Mouse (Mus musculus) kidney, postnatal 0 days (tissue): ENCODE measurements around the gene Atf4. TPM values are rescaled to one million over a fixed set of nuclear protein-coding genes. Genes with fewer than 3 reads are reported as not detected.

ENCODE experiments used
- ATAC-seq: fragments of 200-750 bp; cut with Nextera tagmentation; replicated peaks from 2 replicates; pipeline ENCODE4 v1.8.0; 2017; ENCODE audit warnings: low read depth, moderate number of reproducible peaks, moderate TSS enrichment, moderate library complexity; ENCODE audit not compliant: low FRiP score
- DNase-seq: peaks from one replicate; pipeline ENCODE4 v3.0.0-alpha.2; 2016; ENCODE audit warnings: low spot score
- H3K27ac ChIP-seq: fragments of 300-500 bp; sonication (generic); 2 replicates; pipeline ENCODE4 v1.5.1; 2014; ENCODE audit warnings: mild to moderate bottlenecking
- H3K27me3 ChIP-seq: fragments of 300-500 bp; sonication (generic); 2 replicates; pipeline ENCODE4 v1.6.1; 2014; ENCODE audit warnings: low read length, mixed read lengths; ENCODE audit not compliant: insufficient read depth
- H3K36me3 ChIP-seq: fragments of 300-500 bp; sonication (generic); 2 replicates; pipeline ENCODE4 v1.6.1; 2014; ENCODE audit warnings: low read length, mixed read lengths; ENCODE audit not compliant: insufficient read depth
- H3K4me1 ChIP-seq: fragments of 300-500 bp; sonication (generic); replicated peaks from 2 replicates; pipeline ENCODE4 v1.6.1; 2014; ENCODE audit warnings: antibody characterized with exemption, low read length, mixed read lengths; ENCODE audit not compliant: insufficient read depth
- H3K4me2 ChIP-seq: fragments of 300-500 bp; sonication (generic); 2 replicates; pipeline ENCODE4 v1.6.1; 2014; ENCODE audit warnings: mild to moderate bottlenecking, low read length, moderate library complexity, mixed read lengths
- H3K4me3 ChIP-seq: fragments of 300-500 bp; sonication (generic); replicated peaks from 2 replicates; pipeline ENCODE4 v1.5.1; 2014; ENCODE audit warnings: low read depth, low read length
- H3K9ac ChIP-seq: fragments of 300-500 bp; sonication (generic); 2 replicates; pipeline ENCODE4 v1.6.1; 2014; ENCODE audit warnings: low read depth, low read length
- H3K9me3 ChIP-seq: fragments of 300-500 bp; sonication (generic); replicated peaks from 2 replicates; pipeline ENCODE4 v1.6.1; 2016; ENCODE audit warnings: low read length, inconsistent platforms, mixed read lengths
- CTCF ChIP-seq: IDR thresholded peaks from 2 replicates; pipeline ENCODE4 v1.5.1; 2016; ENCODE audit warnings: antibody characterized with exemption, low read depth, mild to moderate bottlenecking, moderate library complexity
- WGBS: fragments of 180-500 bp; shearing (Covaris S2); extraction: QIAGEN DNeasy Blood & Tissue Kit; methylation state at CpG from one replicate; pipeline ENCODE4 v1.1.7; 2014; 5-methylcytosine and 5-hydroxymethylcytosine counted together
- polyA plus RNA-seq: library from polyadenylated mRNA; unstranded; fragments of >200 nt; fragmentation: Nextera tagmentation; extraction: Ambion mirVana; gene quantifications from 2 replicates; pipeline ENCODE4 v1.2.1, GENCODE M21; 2015

Atf4 gene
- polyA plus RNA-seq, 1 experiment from 2014 or later: 116 TPM

DNA sequence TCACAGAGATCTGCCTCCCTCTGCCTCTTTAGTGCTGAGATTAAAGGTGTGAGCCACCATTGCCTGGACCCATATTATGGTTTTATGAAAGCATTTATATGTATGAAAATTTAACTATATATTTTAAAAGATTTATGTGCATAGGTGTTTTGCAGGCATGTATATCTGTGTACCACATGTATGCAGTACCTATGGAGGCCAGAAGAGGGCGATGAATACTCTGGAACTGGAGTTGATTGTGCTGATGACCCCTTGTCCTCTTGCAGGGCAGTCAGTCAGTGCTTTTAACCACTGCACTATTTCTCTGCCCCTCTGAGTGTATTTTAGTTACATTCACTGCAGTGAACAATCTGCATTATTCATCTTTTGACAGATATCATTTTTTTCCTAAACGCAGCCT is 29.2 kb upstream of the Atf4 start:
- H3K9me3 ChIP-seq: no peaks in the 10 kb centered on the region
- 42% methylated on average over 2 of the region's 2 CpGs for WGBS
- H3K27ac ChIP-seq: no peak overlapping the region
- H3K9ac ChIP-seq: no peak overlapping the region
- no peak overlapping the region for H3K4me2 ChIP-seq
- peak; percentile 82 for DNase-seq
- no peaks in the 10 kb centered on the region for H3K4me1 ChIP-seq
- no peaks in the 10 kb centered on the region for H3K36me3 ChIP-seq
- no peak overlapping the region for H3K4me3 ChIP-seq
- H3K27me3 ChIP-seq: no peaks in the 10 kb centered on the region
- TF ChIP-seq CTCF: peak; percentile 83
- no peak; the same call in 1 of the 2 replicates for ATAC-seq

- Histone ChIP-seq H3K9ac (no peak overlapping the region), H3K4me3 (no peak overlapping the region), H3K27ac (no peak overlapping the region), H3K27me3 (no peaks in the 10 kb centered on the region), H3K36me3 (no peaks in the 10 kb centered on the region), H3K4me2 (no peak overlapping the region), H3K4me1 (peaks cover 4% of the 10 kb centered on the region; the same call in 1 of the 2 replicates), H3K9me3 (no peaks in the 10 kb centered on the region)
- 79% methylated on average over 17 of the region's 17 CpGs for WGBS
- ATAC-seq (no peak), DNase-seq (no peak)
- TF ChIP-seq CTCF: no peak
These were observed 26.7 kb upstream of the Atf4 start for GRCm38 (mm10) chr15:80228071-80228800.

- TF ChIP-seq CTCF: no peak
- no peak for DNase-seq
- no peak overlapping the region for H3K4me2 ChIP-seq
- no peaks in the 10 kb centered on the region for H3K9me3 ChIP-seq
- H3K36me3 ChIP-seq: peaks cover 14% of the 10 kb centered on the region; the same call in 1 of the 2 replicates
- H3K9ac ChIP-seq: no peak overlapping the region
- H3K4me3 ChIP-seq: no peak overlapping the region
- no peak overlapping the region for H3K27ac ChIP-seq
- ATAC-seq: no peak
- 75% methylated on average over 2 of the region's 2 CpGs for WGBS
- H3K27me3 ChIP-seq: no peaks in the 10 kb centered on the region
- peaks cover 7% of the 10 kb centered on the region; the same call in 1 of the 2 replicates for H3K4me1 ChIP-seq
These were observed 22.7 kb upstream of the Atf4 start for GRCm38 (mm10) chr15:80232331-80232730.

GRCm38 (mm10) chr15:80233053-80233452 is 21.9 kb upstream of the Atf4 start:
- Histone ChIP-seq H3K4me3 (no peak overlapping the region; the same call in 1 of the 2 replicates), H3K9ac (0 out of 2 replicates have a peak overlapping the region, but pooled peaks have one; percentile 13), H3K9me3 (no peaks in the 10 kb centered on the region), H3K4me2 (peak overlapping the region; percentile 56), H3K4me1 (peaks cover 7% of the 10 kb centered on the region; the same call in 1 of the 2 replicates), H3K36me3 (peaks cover 17% of the 10 kb centered on the region; the same call in 1 of the 2 replicates), H3K27me3 (no peaks in the 10 kb centered on the region), H3K27ac (peak overlapping the region; percentile 70)
- WGBS: 33% methylated on average over 4 of the region's 4 CpGs
- ATAC-seq (no peak), DNase-seq (no peak)
- TF ChIP-seq CTCF: no peak

DNA sequence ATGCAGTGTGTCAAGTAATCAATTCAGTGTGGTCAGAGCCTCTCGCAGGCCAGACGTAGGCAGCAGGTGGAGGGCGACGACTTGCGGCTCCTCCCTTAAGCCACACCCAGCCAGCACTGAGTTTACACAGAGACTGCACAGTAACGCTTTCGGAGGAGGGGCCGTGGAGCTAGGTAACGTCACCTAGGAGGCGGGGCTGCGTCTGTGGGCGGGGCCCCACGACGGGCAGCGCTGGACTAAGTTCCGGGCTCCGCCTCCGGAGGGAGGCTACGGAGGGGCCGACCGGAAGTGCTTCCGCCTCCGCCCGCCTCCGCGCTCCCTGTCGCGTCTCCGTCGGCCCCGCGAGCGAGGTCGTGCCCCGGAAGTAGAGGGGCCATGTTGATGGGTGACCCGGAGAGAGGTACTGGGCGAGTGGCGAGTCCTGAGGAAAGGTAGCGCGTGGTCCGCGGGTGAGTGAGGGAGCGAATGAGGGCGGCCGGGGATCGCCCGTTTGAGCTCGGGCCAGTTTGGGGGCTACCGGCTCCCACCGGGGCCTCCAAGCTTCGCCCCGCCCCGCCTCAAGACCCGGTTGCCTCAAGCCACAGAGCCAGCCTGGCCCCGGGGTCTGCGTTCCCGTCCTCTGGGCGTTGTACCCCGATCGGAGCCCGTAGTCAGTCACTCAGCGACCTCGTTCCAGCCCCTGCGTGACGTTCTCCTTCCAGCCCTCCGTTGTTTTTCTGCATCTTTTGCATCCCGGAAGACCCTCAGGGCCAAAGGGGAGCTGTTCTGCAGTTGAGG is 21.1 kb upstream of the Atf4 start, which contains the start of gene Mief1:
Gene Mief1, plus strand, starts transcription at position 286 of the 777 bp plus-strand sequence.
- DNase-seq: peak; percentile 98
- peak within 1 kb of the TSS; percentile 90 for H3K4me3 ChIP-seq
- H3K9ac ChIP-seq: peak within 1 kb of the TSS; percentile 86
- TF ChIP-seq CTCF: peak; percentile 30; the same call in 1 of the 2 replicates
- 2% methylated on average over 67 of the region's 67 CpGs for WGBS
- peak within 1 kb of the TSS; percentile 90 for H3K27ac ChIP-seq
- H3K36me3 ChIP-seq: peaks cover 24% of the 10 kb centered on the region; the same call in 1 of the 2 replicates
- ATAC-seq: peak; percentile 97
- no peaks in the 10 kb centered on the region for H3K27me3 ChIP-seq
- H3K9me3 ChIP-seq: no peaks in the 10 kb centered on the region
- peak within 1 kb of the TSS; percentile 56 for H3K4me2 ChIP-seq
- peaks cover 7% of the 10 kb centered on the region; the same call in 1 of the 2 replicates for H3K4me1 ChIP-seq

DNA sequence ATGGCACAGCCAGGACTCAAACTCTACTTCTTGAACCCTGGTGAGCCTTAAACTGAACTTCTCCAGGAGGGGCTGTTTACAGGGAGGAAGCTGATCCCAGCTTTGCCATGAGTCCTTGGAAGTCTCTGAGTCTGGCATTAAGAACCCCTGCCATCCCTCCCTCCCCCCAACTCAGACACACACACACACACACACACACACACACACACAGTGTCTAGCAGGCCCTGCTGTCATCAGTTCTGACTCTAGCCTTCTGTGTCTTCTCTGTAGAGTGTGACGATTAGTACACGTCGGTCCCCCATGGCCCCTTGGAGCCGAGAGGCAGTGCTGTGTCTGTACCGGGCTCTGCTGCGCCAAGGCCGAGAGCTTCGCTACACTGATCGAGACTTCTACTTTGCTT is 19.4 kb upstream of the Atf4 start, which contains the start of gene AC140267.1:
Gene AC140267.1, plus strand, starts transcription at position 301 of the 400 bp plus-strand sequence.
- Histone ChIP-seq H3K4me2 (peak within 1 kb of the TSS; percentile 56), H3K27me3 (no peaks in the 10 kb centered on the region), H3K9ac (peak within 1 kb of the TSS; percentile 86), H3K4me3 (peak within 1 kb of the TSS; percentile 90), H3K9me3 (no peaks in the 10 kb centered on the region), H3K27ac (no peak within 1 kb of the TSS), H3K4me1 (peaks cover 7% of the 10 kb centered on the region; the same call in 1 of the 2 replicates), H3K36me3 (peaks cover 33% of the 10 kb centered on the region)
- ATAC-seq: no peak
- no peak for DNase-seq
- no peak for TF ChIP-seq CTCF
- 95% methylated on average over 9 of the region's 9 CpGs for WGBS
